Mouse (Mus musculus) right cerebral cortex, postnatal 4 days (tissue): ENCODE data around the gene Dnpep.

Experiments used
- DNase-seq: peaks from one replicate; pipeline ENCODE4 v3.0.0-alpha.2; 2022

The Dnpep gene

DNA sequence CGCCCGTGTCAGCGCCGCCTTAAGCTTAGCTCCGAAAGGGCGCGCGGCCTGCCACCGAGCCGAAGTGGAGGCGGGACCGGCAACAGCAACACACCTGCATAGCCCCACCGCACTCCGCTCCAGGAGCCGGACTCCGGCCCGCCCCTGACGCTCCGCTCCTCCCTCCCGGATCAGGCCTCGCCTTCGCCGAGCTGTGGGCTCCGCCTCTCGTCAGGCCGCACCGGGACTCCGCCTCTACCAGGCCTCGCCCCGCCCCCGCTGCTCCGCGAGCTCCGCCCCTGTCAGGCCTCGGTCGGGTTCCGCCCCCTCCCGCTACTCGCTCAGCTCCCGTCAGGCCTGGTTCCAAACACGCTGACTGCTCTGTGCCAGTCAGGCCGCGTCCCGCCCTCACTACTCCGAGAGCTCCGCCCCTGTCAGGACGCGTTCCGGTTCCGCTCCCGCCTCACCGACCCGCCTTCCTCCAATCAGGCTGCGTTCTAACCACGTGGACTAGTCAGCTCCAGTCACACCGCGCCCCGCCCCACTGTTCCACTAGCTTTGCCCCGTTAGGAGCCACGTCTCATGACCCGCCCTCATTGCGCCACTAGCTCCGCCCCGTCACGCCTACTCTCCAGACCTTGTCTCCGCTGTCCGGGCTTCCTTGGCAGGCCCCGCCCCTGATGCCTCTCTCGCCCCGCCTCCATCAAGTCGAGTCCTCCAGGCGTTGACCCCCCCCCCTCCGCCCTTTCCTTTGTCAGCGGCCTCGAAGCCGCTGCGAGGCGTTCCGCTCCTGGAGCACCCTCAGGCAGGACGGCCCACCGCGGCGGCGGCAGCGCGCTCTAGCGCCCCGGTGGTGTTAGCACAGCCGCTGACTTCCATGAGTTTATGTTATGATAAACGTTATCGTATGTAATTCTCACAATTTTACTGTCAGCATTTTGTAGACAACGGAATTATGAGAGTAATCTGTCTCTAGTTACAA is at the start of gene Dnpep:
Gene Dnpep, minus strand, starts transcription at position 750 of the 961 bp plus-strand sequence.
- peak; percentile 99 for DNase-seq

DNA sequence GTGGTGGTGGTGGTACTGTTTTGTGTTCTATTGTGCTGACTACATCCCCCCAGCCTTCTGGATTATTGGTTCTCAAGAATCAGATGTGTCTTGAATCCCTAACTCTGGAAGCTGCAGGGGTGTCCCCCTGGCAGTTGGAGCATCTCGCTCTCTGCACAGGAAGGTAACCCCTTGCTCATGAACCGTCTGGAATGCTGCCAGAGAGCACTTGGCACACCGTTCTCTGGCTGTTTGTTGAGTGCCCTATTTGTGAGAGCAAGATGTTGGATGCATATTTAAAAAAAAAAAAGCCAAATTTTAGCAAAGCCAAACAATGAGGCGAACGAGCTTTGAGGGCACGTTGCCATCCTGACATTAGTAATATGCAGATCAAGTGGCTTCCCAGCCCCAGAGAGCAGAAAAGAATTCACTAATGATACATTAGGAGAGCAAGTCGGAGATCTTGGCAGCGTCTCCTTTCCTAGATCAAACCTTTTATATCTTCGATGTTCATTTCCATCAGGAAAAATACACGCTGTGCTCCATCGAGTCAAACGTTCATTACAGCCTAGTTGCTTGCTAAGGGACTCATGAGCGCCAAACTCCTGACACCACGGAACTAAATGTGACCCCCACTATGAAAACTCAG is 47.8 kb upstream of the Dnpep start:
- DNase-seq, result peak; percentile 24

DNA sequence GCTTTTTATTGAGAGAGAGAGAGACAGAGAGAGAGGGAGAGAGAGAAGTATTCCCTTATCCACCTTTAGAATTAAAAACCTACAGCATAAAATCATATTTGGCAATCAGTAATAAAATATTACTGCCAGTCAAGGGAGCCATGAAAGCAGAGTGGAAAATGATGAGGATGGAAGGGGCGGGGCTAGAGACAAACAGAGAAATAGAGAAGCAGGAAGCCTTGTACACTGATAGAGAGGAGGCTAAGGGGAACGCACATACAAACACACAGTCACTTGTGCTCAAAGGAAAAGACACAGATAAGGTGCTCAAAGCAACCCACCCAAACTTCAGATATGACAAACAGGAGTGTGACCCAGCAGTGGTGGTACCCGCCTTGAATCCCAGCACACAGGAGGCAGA is 46.1 kb upstream of the Dnpep start:
- DNase-seq, result no peak

DNA sequence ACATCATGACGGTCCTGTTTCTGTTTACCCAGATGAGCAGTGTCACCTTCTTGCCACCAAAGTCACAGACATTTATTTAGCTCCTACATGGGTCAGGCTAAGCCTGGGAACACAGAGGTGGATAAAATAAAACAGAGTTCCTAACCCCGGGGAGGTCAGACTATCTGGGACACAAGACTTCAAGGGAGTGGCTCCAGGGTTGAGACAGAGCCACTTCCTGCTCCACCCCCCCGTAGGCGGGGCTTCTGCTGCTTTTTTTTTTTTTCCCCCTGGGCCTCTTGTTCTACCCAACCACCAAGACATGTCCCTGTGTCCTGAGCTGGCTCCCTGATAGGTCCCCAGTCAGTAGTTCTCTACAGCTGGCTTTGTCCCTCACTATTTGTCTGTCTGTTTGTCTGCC is 44.0 kb upstream of the Dnpep start:
- no peak for DNase-seq

DNA sequence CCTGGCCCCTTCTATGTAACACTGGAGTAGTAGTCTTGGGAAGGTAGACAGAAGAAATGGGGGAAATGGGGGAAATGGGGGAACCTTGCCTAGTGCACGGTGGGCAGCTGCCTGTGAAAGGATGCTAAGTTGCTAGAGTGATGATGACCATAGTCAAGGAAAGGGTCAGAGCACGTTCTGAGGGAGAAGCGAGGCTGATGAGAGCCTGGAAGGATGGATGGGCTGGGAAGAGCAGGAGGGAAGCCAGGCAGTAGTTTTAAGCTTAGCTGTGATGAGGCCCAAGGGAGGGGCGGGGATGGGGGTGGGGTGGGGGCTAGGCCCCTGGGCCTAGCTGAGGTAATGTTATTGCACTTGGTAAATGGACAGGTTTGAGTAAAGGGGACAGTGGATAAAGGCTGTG is 43.3 kb upstream of the Dnpep start:
- DNase-seq, result no peak

DNA sequence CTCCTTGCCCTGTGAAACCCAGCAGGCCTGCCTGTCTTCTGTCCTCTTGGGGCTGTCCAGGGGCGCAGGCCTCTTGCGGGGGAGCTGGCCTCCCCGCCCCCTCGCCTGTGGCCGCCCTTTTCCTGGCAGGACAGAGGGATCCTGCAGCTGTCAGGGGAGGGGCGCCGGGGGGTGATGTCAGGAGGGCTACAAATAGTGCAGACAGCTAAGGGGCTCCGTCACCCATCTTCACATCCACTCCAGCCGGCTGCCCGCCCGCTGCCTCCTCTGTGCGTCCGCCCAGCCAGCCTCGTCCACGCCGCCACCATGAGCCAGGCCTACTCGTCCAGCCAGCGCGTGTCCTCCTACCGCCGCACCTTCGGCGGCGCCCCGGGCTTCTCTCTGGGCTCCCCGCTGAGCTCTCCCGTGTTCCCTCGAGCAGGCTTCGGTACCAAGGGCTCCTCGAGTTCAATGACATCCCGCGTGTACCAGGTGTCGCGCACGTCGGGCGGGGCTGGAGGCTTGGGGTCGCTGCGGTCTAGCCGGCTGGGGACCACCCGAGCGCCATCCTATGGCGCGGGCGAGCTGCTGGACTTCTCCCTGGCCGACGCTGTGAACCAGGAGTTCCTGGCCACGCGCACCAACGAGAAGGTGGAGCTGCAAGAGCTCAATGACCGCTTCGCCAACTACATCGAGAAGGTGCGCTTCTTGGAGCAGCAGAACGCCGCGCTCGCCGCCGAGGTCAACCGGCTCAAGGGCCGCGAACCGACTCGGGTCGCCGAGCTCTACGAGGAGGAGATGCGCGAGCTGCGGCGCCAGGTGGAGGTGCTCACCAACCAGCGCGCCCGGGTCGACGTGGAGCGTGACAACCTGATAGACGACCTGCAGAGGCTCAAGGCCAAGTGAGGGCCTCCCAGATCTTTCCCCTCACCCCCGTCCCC is 42.6 kb upstream of the Dnpep start, which contains the start of gene Des:
Gene Des, plus strand, starts transcription at position 218 of the 920 bp plus-strand sequence.
- DNase-seq, result peak; percentile 22

DNA sequence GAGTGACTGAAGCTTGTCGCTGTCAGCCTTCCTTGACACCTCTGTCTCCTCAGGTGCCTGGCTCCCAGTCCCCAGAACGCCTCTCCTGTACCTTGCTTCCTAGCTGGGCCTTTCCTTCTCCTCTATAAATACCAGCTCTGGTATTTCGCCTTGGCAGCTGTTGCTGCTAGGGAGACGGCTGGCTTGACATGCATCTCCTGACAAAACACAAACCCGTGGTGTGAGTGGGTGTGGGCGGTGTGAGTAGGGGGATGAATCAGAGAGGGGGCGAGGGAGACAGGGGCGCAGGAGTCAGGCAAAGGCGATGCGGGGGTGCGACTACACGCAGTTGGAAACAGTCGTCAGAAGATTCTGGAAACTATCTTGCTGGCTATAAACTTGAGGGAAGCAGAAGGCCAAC is 41.6 kb upstream of the Dnpep start:
- DNase-seq, result no peak

DNA sequence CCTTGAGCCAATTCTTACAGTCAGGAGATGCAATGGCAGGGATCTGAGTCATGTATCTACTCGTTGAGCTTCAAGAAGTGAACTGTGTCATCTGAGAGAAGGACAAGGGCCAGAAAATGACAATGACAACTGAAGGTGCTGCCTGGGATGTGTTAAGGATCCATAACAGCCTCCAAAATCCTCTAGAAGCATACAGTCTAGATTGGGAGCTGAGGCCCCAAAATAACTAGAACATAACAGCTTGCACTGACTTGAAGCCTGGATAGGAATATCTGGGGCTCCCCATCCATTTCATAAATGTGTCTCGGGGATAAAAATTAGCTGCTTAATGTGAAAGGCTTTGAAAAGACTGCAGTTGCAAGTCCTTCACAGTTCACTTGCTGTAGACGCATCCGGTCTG is 40.2 kb upstream of the Dnpep start:
- DNase-seq, result no peak

DNA sequence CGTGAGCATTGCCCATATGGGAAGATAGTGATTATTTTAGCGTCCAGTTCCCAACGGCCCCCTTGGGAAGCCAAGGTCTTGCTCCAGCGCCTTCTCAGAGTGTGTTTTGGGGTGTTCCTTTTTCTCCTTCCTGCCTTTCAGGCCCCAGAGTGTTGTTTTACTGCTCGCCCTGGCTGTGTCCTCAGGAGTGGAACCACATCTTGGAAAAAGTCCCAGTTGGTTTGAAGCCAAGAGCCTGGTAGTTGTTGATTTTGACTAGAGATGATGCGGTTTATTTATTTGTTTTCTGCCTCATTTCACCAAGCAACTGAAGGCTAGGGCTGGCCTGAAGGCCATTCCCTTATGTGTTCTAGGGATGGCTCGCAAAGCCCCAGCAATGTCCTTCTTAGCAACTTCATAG is 39.5 kb upstream of the Dnpep start:
- peak; percentile 46 for DNase-seq

DNA sequence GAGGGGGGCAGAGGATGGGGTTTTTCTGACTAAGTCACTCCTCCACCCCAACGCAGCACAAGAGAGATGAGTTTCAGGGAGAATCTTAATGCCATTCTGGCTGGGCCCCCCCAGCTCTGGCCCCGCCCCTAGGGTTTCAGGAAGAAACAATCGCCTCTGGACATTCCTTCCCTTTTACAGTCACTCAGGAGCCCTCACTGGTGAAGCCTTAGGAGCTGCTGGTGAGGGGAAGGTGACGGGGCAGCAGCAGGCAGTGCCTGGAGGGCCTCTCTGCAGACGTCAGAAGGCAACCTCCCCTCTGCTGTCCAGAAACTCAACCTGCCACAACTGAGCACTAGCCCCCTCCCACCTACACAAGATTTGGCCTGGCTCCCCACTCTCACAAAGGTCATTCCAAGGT is 31.5 kb upstream of the Dnpep start:
- DNase-seq, result no peak

DNA sequence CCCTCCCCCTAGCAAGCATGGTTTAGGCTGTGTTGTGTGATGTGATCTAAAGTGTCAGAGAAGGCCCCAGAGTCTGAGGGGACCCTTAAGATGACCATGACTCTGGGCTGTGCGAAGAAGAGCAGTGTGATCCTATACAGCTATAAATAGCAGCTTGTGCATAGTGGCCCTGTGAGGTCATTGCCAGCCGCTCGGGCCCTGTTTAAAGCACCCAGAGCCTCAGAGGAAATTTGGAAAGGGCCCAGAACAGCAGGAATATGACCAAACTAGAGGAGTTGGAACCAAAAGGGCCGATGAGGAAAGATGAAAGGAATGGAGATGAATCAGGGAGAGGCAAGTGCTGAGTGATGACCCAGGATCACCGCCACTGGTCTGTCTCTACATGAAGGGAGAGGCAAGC is 29.5 kb upstream of the Dnpep start:
- DNase-seq, result no peak

DNA sequence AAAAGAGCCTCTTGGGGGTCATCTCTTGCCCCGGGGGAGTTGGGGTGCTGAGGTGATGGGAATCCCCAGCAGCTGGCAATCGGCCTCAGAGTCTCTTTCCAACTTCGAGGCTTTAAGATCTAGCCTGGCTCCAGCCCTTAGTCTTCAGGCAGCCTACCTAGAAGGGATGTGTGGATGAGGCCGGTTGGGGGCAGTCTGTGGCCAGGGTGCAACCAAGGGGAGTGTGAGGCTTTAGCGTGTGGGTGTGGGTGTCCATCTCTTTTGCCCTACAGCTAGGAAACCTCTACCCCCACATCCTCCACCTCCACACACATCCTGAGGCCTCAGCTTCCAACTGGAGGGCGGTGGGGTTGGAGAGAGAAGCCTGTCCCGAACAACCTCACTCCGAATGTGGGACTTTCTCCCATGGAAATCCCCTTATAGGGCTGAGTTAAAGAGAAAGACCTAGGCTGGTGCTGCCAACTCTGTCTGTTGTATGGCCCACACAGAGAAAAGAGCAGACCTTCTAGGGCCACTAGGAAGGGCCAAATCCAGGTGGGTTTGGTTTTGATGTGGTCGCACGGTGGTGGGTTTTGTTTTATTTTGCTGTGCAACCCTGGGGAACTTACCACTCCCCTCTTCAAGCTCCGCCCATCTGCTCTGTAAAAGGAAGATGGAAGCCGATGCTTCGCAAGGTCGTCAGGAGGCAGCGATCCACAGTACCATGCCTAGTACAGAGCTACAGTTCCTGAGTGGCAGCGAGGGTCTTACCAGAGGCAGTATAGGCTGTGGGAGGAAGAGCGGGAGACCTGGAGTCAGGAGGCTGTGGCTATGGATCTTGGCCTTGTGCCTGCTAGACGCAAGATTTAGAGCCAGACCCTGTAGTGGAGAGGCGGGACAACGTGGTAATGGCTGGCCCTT is 27.5 kb upstream of the Dnpep start:
- no peak for DNase-seq

DNA sequence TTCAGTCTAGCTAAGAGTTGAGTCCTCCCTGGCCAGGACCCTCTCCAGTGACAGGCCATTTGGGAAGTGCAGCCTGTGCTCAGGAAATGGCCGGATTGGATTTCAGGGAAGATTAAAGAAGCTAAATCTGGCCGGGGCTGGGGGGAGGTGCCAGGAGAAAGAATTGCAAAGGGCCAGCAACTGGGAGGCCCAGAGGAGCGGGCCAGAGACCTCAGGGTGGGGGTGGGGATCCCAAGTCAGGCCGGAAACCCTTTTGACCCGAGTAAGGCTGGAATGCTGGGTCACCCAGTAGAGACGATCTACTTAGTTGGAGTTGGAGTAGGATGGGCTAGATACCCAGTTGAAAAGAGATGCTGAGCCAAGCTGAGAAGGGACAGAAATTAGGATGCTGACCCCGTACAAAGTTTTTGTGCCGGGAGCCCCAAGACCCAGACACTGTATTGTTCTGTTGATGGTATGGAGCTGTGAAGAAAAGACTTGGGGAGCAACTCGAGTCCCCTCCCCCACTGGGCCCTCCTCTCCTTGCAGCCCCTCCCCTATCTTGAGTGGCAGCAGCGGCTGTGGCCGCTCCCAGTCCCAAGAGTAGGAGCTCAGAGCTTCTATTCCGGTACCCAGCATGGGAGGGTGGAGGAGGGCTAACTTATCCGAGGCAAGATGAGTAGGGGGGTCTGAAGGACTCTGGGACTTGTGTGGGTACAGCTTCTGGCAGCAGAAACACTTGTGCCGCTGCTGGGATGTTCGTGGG is 26.7 kb upstream of the Dnpep start:
- DNase-seq, result no peak

DNA sequence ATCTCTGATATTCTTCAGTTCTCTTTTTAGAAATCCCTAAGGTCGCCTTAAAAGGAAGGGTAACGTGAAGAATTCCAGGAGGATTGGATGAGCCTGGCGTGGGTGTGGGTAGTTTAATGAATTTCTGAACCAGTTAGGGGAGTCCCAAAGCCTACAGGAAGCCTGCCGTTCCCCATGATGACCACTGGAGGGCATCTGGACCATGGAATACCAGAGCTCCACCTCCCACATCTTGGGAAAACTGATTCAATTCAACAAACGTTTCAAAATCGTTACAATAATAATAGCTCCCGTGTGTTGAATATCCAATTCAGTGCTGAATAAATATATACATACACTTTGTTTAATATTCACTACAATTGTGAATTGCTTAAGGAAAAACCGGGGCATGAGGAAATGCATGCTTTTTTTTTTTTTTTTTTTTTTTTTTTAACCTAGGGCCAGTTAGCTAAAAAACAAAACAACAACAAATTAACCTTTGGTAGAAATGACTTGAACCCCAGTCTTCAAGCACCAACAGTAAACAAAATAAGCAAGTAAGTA is 25.2 kb upstream of the Dnpep start:
- DNase-seq, result peak; percentile 60

DNA sequence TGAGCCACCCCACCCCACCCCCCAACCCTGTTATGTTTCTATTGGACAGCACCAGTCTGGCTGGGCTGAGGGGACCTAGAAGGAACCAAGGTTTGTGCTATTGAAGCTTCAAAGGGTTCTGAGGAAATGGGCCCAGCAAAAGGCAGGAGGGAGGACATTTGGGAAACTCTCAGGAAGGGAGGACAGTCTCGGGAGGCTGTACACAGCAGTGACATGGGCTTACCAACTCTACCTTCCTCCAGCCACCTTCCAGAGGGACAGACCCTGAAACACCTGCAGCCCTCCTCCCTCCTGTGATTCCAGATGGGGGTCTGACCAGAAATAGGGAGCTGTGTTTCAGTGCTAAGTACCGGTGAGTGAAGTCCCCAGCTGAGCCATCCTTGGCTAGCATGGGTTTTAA is 22.7 kb upstream of the Dnpep start:
- DNase-seq, result no peak

DNA sequence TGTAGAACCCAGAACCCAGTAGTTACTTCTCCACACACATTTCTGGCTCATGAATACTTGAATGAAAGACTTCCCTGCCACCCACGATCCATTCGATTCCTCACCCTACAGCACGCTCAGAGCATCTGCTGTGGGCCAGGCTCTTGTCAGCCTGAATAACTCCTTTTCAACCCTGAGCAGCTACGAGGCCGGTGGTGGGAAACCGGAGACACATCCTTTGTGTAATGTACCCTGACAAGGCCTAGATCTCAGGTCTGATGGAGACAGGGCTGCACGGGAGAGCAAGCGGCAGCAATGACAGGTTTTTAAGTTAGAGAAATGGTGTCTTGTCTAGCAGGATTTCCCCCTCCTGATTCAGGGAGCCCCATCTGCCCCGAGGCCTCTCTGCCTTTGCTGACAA is 21.5 kb upstream of the Dnpep start:
- no peak for DNase-seq

DNA sequence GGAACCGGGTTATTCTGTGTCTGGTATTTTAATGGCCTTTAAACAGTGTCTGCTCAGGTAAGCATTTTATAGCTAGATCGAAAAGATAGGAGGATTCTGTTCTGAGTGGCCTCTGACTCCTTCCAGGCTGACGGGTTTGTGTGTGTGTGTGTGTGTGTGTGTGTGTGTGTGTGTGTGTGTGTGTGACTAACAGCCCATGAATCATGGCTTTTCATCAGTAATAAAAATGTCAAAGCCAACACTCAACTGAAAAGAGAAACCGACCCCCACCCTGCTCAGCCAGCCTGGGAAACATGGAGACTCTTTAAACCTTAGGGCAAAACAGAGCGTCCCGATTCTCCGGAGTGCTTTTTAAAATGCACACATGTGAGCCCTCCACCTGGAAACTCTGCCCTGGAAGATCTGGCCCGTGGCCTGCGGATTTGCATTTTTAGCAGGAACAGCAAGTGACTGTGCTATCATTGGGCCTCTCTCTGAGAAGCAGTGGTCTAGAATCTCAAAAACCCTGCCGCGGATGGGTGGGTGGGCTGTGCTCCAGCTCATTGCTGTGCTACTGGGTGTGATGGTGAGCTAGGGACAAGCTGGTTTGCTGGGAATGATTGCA is 20.4 kb upstream of the Dnpep start:
- peak; percentile 53 for DNase-seq

DNA sequence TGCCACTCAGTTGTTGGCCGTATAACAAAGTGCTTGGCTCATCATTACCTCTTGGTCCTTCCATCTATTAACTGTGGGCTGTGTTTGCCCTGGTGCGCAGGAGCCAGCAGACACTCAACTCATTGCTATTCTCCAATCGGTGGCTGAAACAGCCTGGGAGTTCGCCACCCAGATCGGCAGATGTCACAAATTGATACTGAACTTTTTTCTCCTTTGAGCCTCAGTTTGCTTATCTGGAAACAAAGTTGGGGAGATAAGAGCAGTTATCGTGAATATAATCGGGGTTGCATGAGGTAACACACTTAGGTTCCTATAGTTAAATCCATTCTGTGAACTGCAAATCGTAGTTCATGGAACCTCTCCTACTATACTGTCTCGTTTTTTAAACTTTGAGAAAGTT is 19.3 kb upstream of the Dnpep start:
- DNase-seq, result no peak

DNA sequence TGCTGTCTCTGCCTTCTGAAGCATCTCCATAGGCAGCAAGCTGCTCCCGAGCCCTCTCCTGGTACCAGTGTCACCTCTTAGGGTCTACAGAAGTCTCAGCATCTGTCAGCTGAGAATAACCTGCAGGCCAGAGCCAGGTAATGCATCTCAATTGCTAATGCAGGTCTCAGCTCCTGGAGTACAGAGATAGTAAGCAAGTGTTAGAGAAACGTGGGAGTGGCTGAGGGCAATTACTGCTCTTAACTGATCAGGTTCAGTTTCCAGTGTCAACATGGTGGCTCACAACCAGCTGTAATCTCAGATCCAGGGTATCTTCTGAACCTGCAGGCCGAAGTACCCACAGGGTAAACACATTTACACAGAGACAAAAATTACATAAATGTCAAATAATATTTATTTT is 18.7 kb upstream of the Dnpep start:
- DNase-seq, result no peak

DNA sequence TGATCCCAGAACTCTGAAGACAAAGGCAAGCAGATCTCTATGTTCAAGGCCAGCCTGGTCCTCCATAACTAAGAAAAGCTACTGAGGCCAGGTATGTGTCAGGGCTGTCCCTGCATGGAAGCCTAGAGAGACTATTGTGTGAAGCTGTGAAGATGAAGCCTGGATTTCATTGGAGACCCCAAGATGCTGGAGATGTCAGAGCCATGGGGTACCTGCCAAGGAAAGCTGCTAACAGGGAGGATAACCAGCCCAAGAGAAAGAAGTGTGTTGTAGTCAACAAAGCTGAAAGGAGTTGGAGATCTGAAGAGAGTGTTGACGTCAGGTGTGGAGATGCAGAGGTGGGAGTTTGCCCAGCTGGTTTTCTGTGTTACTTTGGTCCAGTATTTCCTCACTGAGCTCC is 13.5 kb upstream of the Dnpep start:
- DNase-seq, result no peak

DNA sequence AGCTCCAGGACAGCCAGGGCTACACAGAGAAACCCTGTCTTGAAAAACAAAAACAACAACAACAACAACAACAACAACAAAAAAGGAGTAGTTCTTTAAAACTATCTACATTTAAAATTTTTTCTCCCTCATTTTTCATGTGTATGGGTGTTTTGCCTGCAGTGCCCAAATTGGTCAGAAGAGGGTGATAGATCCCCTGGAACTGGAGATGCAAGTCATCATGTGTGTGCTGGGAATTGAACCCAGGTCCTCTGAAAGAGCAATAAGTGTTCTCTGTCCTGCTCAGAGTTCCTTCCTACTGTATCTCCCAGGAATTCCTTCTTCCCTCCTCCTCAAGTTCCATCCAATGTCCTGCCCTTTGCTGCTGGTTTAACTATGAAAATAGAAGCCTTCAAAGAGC is 9.7 kb upstream of the Dnpep start:
- DNase-seq, result no peak
